Mouse (Mus musculus): ENCODE measurements around the gene Cga. TPM values are rescaled to one million over a fixed set of nuclear protein-coding genes. Genes with fewer than 3 reads are reported as not detected.
"Not testable (repeated sequence)": the region's sequence is repeated elsewhere in the genome, so short reads cannot be mapped to it uniquely, and the experiment has no call there.

Gene Cga
- polyA plus RNA-seq, 1 experiment from 2014 or later: 2.0 TPM

GRCm38 (mm10) chr4:34908127-34908526 lies 14.5 kb downstream of the Cga start:
- Histone ChIP-seq H3K9me3 (ENCODE audit: low read length) (0 out of 2 replicates have a peak, but pooled peaks cover 2% of the 10 kb centered on the region), H3K4me3 (ENCODE audit: low read depth, low read length) (no peak overlapping the region), H3K27me3 (ENCODE audit: insufficient read depth, low read length) (no peaks in the 10 kb centered on the region), H3K27ac (ENCODE audit: low read depth) (no peak overlapping the region), H3K36me3 (replicated peaks; ENCODE audit: insufficient read depth, low read length) (no peaks in the 10 kb centered on the region), H3K4me1 (ENCODE audit: insufficient read depth) (no peaks in the 10 kb centered on the region), H3K9ac (replicated peaks) (no peak overlapping the region), H3K4me2 (ENCODE audit: low read depth, low read length) (no peak overlapping the region)
- TF ChIP-seq EP300 (IDR thresholded peaks at IDR 0.05; ENCODE audit: low read depth): no peak
- TF ChIP-seq CTCF (IDR thresholded peaks at IDR 0.05; ENCODE audit: low read depth): no peak
- ATAC-seq: no peak
- 87% methylated on average over 7 of the region's 7 CpGs for WGBS (ENCODE audit: insufficient replicate concordance)
- no peak for DNase-seq

GRCm38 (mm10) chr4:34911401-34911800 lies 17.8 kb downstream of the Cga start:
- Histone ChIP-seq H3K9me3 (ENCODE audit: low read length) (no peaks in the 10 kb centered on the region), H3K27ac (ENCODE audit: low read depth) (no peak overlapping the region), H3K27me3 (ENCODE audit: insufficient read depth, low read length) (no peaks in the 10 kb centered on the region), H3K9ac (replicated peaks) (no peak overlapping the region), H3K4me2 (ENCODE audit: low read depth, low read length) (no peak overlapping the region), H3K4me1 (ENCODE audit: insufficient read depth) (no peaks in the 10 kb centered on the region), H3K4me3 (ENCODE audit: low read depth, low read length) (no peak overlapping the region), H3K36me3 (replicated peaks; ENCODE audit: insufficient read depth, low read length) (no peaks in the 10 kb centered on the region)
- ATAC-seq: no peak
- TF ChIP-seq CTCF (IDR thresholded peaks at IDR 0.05; ENCODE audit: low read depth) (no peak), EP300 (IDR thresholded peaks at IDR 0.05; ENCODE audit: low read depth) (no peak)
- WGBS (ENCODE audit: insufficient replicate concordance): 68% methylated on average over 3 of the region's 3 CpGs
- no peak for DNase-seq

- no peaks in the 10 kb centered on the region for H3K27me3 ChIP-seq (ENCODE audit: insufficient read depth, low read length)
- no peaks in the 10 kb centered on the region for H3K4me1 ChIP-seq (ENCODE audit: insufficient read depth)
- no peaks in the 10 kb centered on the region for H3K9me3 ChIP-seq (ENCODE audit: low read length)
- no peaks in the 10 kb centered on the region for H3K36me3 ChIP-seq (replicated peaks; ENCODE audit: insufficient read depth, low read length)
- H3K4me2 ChIP-seq (ENCODE audit: low read depth, low read length): no peak overlapping the region
- ATAC-seq (no peak), DNase-seq (no peak)
- TF ChIP-seq CTCF (IDR thresholded peaks at IDR 0.05; ENCODE audit: low read depth) (no peak), EP300 (IDR thresholded peaks at IDR 0.05; ENCODE audit: low read depth) (no peak)
- no peak overlapping the region for H3K4me3 ChIP-seq (ENCODE audit: low read depth, low read length)
- no peak overlapping the region for H3K27ac ChIP-seq (ENCODE audit: low read depth)
- H3K9ac ChIP-seq (replicated peaks): no peak overlapping the region
- WGBS (ENCODE audit: insufficient replicate concordance): 73% methylated on average over 3 of the region's 3 CpGs
Observed at GRCm38 (mm10) chr4:34912171-34912570, 18.6 kb downstream of the Cga start.

- 75% methylated on average over 7 of the region's 7 CpGs for WGBS (ENCODE audit: insufficient replicate concordance)
- H3K27me3 ChIP-seq (ENCODE audit: insufficient read depth, low read length): no peaks in the 10 kb centered on the region
- H3K36me3 ChIP-seq (replicated peaks; ENCODE audit: insufficient read depth, low read length): no peaks in the 10 kb centered on the region
- no peak overlapping the region for H3K4me2 ChIP-seq (ENCODE audit: low read depth, low read length)
- H3K9ac ChIP-seq (replicated peaks): no peak overlapping the region
- H3K4me3 ChIP-seq (ENCODE audit: low read depth, low read length): no peak overlapping the region
- no peak overlapping the region for H3K27ac ChIP-seq (ENCODE audit: low read depth)
- ATAC-seq (no peak), DNase-seq (no peak)
- TF ChIP-seq CTCF (IDR thresholded peaks at IDR 0.05; ENCODE audit: low read depth): no peak
- TF ChIP-seq EP300 (IDR thresholded peaks at IDR 0.05; ENCODE audit: low read depth): no peak
- H3K4me1 ChIP-seq (ENCODE audit: insufficient read depth): no peaks in the 10 kb centered on the region
- no peaks in the 10 kb centered on the region for H3K9me3 ChIP-seq (ENCODE audit: low read length)
Observed at GRCm38 (mm10) chr4:34917400-34917799, 23.8 kb downstream of the Cga start.

GRCm38 (mm10) chr4:34922177-34922870 lies 28.7 kb downstream of the Cga start:
- H3K4me1 ChIP-seq (ENCODE audit: insufficient read depth): no peaks in the 10 kb centered on the region
- ATAC-seq: peak; percentile 62
- H3K4me2 ChIP-seq (ENCODE audit: low read depth, low read length): no peak overlapping the region
- H3K27ac ChIP-seq (ENCODE audit: low read depth): no peak overlapping the region
- no peaks in the 10 kb centered on the region for H3K27me3 ChIP-seq (ENCODE audit: insufficient read depth, low read length)
- H3K9ac ChIP-seq (replicated peaks): no peak overlapping the region
- no peak overlapping the region for H3K4me3 ChIP-seq (ENCODE audit: low read depth, low read length)
- no peak for TF ChIP-seq EP300 (IDR thresholded peaks at IDR 0.05; ENCODE audit: low read depth)
- TF ChIP-seq CTCF (IDR thresholded peaks at IDR 0.05; ENCODE audit: low read depth): peak; percentile 91
- no peak for DNase-seq
- H3K9me3 ChIP-seq (ENCODE audit: low read length): no peaks in the 10 kb centered on the region
- 58% methylated on average over 6 of the region's 6 CpGs for WGBS (ENCODE audit: insufficient replicate concordance)
- no peaks in the 10 kb centered on the region for H3K36me3 ChIP-seq (replicated peaks; ENCODE audit: insufficient read depth, low read length)

GRCm38 (mm10) chr4:34928386-34928785 lies 34.8 kb downstream of the Cga start:
- not testable (repeated sequence) for H3K27me3 ChIP-seq (ENCODE audit: insufficient read depth, low read length); H3K27ac ChIP-seq (ENCODE audit: low read depth); ATAC-seq; DNase-seq; H3K4me2 ChIP-seq (ENCODE audit: low read depth, low read length); H3K9me3 ChIP-seq (ENCODE audit: low read length); H3K36me3 ChIP-seq (replicated peaks; ENCODE audit: insufficient read depth, low read length); H3K4me1 ChIP-seq (ENCODE audit: insufficient read depth); H3K4me3 ChIP-seq (ENCODE audit: low read depth, low read length); H3K9ac ChIP-seq (replicated peaks)
- WGBS (ENCODE audit: insufficient replicate concordance): 81% methylated on average over 7 of the region's 7 CpGs
